Mouse (Mus musculus): ENCODE measurements around the gene Sema4b. TPM values are rescaled to one million over a fixed set of nuclear protein-coding genes. Genes with fewer than 3 reads are reported as not detected.
A peak's percentile ranks its signal among the peaks of the same experiment; 100 is the strongest.

Gene Sema4b
- total RNA-seq, 2 experiments from 2014 or later, result 62.1 to 66.9 TPM

- DNase-seq (ENCODE audit: low spot score in 2 of 2), result no peak
These were observed 74.8 kb downstream of the Sema4b start for GRCm38 (mm10) chr7:80261372-80261990.

GRCm38 (mm10) chr7:80264606-80265005 lies 78.0 kb downstream of the Sema4b start:
- DNase-seq (ENCODE audit: low spot score in 2 of 2), result no peak

- DNase-seq (ENCODE audit: low spot score in 2 of 2), result no peak
These were observed 81.1 kb downstream of the Sema4b start for GRCm38 (mm10) chr7:80267764-80268163.

- peak; percentile 89 to 90 for DNase-seq (ENCODE audit: low spot score in 2 of 2)
These were observed 82.5 kb downstream of the Sema4b start, which contains the start of gene Vps33b for GRCm38 (mm10) chr7:80268897-80269750. Gene Vps33b, plus strand, starts transcription at chr7:80269649.

GRCm38 (mm10) chr7:80269751-80270255 lies 83.2 kb downstream of the Sema4b start:
- DNase-seq (ENCODE audit: low spot score in 2 of 2), result peak in 1 of 2 experiments; percentile 22

GRCm38 (mm10) chr7:80273456-80273855 lies 86.8 kb downstream of the Sema4b start:
- DNase-seq (ENCODE audit: low spot score in 2 of 2), result no peak

Other genes starting within 250 kb of the Sema4b start
- gene Zfp710, start 162.0 kb upstream of the Sema4b start, total RNA-seq (2021), result 10 to 100 TPM; 25.2 to 25.5 TPM
- 100 to 1,000 TPM; 275 to 289 TPM for gene Idh2, start 71.4 kb upstream of the Sema4b start, total RNA-seq (2021)
- gene Cib1, start 46.0 kb downstream of the Sema4b start, total RNA-seq (2021), result 10 to 100 TPM; 50.5 to 52.1 TPM
- gene Gdpgp1, start 46.0 kb downstream of the Sema4b start, total RNA-seq (2021), result 1 to 10 TPM; 5.0 to 5.1 TPM
- gene Ttll13, start 59.5 kb downstream of the Sema4b start, total RNA-seq (2021), result 1 to 10 TPM; 3.2 to 4.5 TPM
- 10 to 100 TPM; 52.0 to 58.2 TPM for gene Ngrn, start 74.4 kb downstream of the Sema4b start, total RNA-seq (2021)
- 10 to 100 TPM; 20.1 to 22.9 TPM for gene Vps33b, start 82.8 kb downstream of the Sema4b start, total RNA-seq (2021)
- gene Prc1, start 107.6 kb downstream of the Sema4b start, total RNA-seq (2021), result 10 to 100 TPM; 54.3 to 63.7 TPM
- 10 to 100 TPM; 15.8 to 20.5 TPM for gene Rccd1, start 137.6 kb downstream of the Sema4b start, total RNA-seq (2021)
- gene Unc45a, start 154.2 kb downstream of the Sema4b start, total RNA-seq (2021), result 10 to 100 TPM; 43.6 to 53.5 TPM
- gene Hddc3, start 156.3 kb downstream of the Sema4b start, total RNA-seq (2021), result 10 to 100 TPM; 41.8 to 42.4 TPM
- 100 to 1,000 TPM; 106 to 111 TPM for gene Man2a2, start 184.5 kb downstream of the Sema4b start, total RNA-seq (2021)
- 10 to 100 TPM; 19.3 to 21.1 TPM for gene Fes, start 201.1 kb downstream of the Sema4b start, total RNA-seq (2021)
- 100 to 1,000 TPM; 137 to 140 TPM for gene Furin, start 218.6 kb downstream of the Sema4b start, total RNA-seq (2021)